Mouse (Mus musculus): ENCODE measurements at regions not wholly inside any gene's neighbourhood (a gene's known extent, or its start where the extent isn't known, plus 50 kb on each side); places are given as distances from the start of the nearest gene placed in this dataset.

DNA sequence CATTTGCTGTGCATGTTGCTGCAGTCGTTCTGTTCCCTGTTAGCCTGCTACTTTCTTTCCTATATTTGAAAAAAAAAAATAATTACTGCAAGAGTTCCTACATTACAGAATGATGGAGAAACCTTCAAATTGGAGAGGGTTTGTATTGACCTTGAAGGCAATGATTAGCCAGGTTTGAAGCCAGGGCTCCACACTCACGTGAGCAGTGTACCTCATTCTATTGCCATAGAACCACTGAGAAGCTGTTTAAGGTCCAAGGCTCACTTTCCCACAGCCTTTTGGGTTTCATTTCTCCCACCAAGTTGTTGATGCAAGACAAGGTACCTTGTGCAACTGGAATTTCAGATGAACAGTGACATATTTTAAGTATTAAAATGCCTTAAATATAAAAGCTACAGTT lies 1095.2 kb downstream of the Car8 start:
- no peak for DNase-seq (ENCODE audit: low spot score in 2 of 2)

DNA sequence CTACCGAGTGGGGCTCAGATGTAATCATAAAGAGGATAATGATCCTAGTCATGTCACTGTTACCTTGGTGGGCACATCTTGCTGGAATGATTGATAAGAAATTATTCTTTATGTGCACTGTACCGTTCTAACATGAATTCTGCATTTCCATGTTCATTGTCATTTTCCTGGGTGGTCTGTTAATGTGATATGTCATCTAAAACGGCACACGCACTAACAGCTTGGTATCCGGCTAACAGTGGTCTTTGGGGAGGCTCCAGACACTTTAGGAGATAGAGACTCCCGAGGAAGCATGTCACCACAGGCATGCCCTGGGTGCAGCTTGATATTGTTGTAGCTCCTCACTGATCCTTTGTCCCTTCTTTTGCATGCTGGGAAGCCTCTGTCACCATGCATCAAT lies 1096.1 kb downstream of the Car8 start:
- DNase-seq (ENCODE audit: low spot score in 2 of 2), result no peak

GRCm38 (mm10) chr4:7112159-7112558 lies 1126.7 kb downstream of the Car8 start:
- DNase-seq (ENCODE audit: low spot score in 2 of 2), result no peak

DNA sequence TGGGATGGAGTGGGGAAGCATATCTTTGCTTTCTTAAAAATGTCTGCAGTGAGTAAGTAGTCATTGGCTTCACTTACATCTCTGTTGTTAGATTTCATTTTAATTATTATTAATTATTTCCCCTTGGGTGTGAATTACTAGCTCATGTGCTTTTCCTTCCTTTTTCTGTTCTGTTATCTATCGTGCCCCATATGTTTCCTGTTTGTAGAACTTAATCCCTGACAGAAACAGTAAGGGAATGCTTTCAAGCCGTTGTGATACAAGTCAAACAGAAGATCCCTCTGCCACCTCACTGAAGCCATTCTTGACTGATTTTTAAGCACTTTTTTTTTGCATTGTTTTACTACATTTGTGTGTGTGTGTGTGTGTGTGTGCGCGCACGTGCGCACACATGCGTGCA lies 1145.9 kb downstream of the Car8 start:
- DNase-seq (ENCODE audit: low spot score in 2 of 2), result no peak

- no peak for DNase-seq (ENCODE audit: low spot score in 2 of 2)
Measured at GRCm38 (mm10) chr4:7091201-7091814, 1147.5 kb downstream of the Car8 start.

All from right cerebral cortex, adult 2 months (tissue).